Mouse (Mus musculus) G1E (cell line): ENCODE measurements around the gene Parg. TPM values are rescaled to one million over a fixed set of nuclear protein-coding genes. Genes with fewer than 3 reads are reported as not detected.

ENCODE experiments used
- ATAC-seq: 2 replicates; pipeline ENCODE4 v1.8.0; 2016; ENCODE audit warnings: mild to moderate bottlenecking; ENCODE audit not compliant: insufficient number of reproducible peaks, poor library complexity, low FRiP score, severe bottlenecking; ENCODE audit errors: extremely low read depth
- DNase-seq: peaks from one replicate; pipeline ENCODE4 v3.0.0; 2012; ENCODE audit warnings: low spot score
- H3K27me3 ChIP-seq: 2 replicates; pipeline ENCODE4 v1.6.1; 2012; ENCODE audit warnings: mild to moderate bottlenecking, low read length, inconsistent platforms; ENCODE audit not compliant: insufficient read depth
- H3K36me3 ChIP-seq: replicated peaks from 2 replicates; pipeline ENCODE3; 2012; ENCODE audit warnings: mild to moderate bottlenecking, inconsistent platforms
- H3K4me1 ChIP-seq: 2 replicates; pipeline ENCODE4 v1.6.1; 2012; ENCODE audit warnings: low read depth, low read length, inconsistent platforms, mixed read lengths; ENCODE audit not compliant: insufficient read depth
- H3K4me3 ChIP-seq: 2 replicates; pipeline ENCODE4 v1.5.1; 2012; ENCODE audit warnings: low read depth, mild to moderate bottlenecking, inconsistent platforms, low read length, moderate library complexity, mixed read lengths
- H3K9me3 ChIP-seq: replicated peaks from 2 replicates; pipeline ENCODE4 v1.6.1; 2012; ENCODE audit warnings: inconsistent platforms
- CTCF ChIP-seq: IDR thresholded peaks from 2 replicates; pipeline ENCODE4 v1.5.1; 2012; ENCODE audit warnings: low read depth, low read length, inconsistent platforms, mixed read lengths
- GATA1 ChIP-seq: IDR thresholded peaks from 2 replicates; pipeline ENCODE4 v1.6.1; 2012; ENCODE audit warnings: borderline replicate concordance, low read length, inconsistent platforms, mixed read lengths
- GATA2 ChIP-seq: IDR thresholded peaks from 2 replicates; pipeline ENCODE4 v1.6.1; 2012; ENCODE audit warnings: low read depth, low read length, inconsistent platforms, borderline replicate concordance
- POLR2AphosphoS5 ChIP-seq: IDR thresholded peaks from 2 replicates; pipeline ENCODE4 v1.6.1; 2012; ENCODE audit warnings: low read depth, low read length, inconsistent platforms; ENCODE audit not compliant: insufficient replicate concordance
- TAL1 ChIP-seq: conservative IDR thresholded peaks from 2 replicates; pipeline ENCODE4 v1.6.1; 2012; ENCODE audit warnings: low read depth, low read length, inconsistent platforms, mixed read lengths
- polyA plus RNA-seq: library from polyadenylated mRNA; stranded (reverse); fragments of >175 nt; gene quantifications from 2 replicates; pipeline ENCODE4 v1.2.3, GENCODE M21; 2012
- total RNA-seq, 2 experiments: library from RNA; stranded (forward) in 1 of 2; stranded (reverse) in 1 of 2; fragments of 200-1000 nt in 1 of 2; fragments of >200 nt in 1 of 2; fragmentation: Nextera tagmentation in 1 of 2; gene quantifications; 2 replicates each; pipeline ENCODE4 v1.2.3; 2014 to 2017

The Parg gene
- total and polyA plus RNA-seq, 3 experiments = 33.1 to 123 (median 97.6) TPM

DNA sequence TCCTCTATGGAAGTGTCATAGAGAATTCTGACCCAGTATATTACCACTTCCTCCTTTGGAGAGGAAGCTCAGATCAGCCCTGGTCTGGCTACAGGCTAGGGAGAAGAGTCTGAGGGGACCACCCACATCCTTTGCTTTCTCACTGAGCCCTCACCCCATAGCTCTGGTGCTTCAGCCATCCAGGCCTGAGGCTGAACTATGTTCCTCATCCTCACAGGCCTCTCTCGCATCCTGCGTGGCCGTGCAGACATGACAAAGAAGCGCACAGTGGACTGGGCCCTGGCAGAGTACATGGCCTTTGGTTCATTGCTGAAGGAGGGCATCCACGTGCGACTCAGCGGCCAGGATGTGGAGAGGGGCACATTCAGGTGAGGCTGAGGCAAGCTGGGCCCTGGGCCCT is 140.1 kb downstream of the Parg start:
- H3K27me3 ChIP-seq = peaks cover 12% of the 10 kb centered on the region; the same call in 1 of the 2 replicates
- H3K4me3 ChIP-seq = no peak overlapping the region
- DNase-seq (no peak), ATAC-seq (no peak)
- TF ChIP-seq TAL1 = no peak
- no peak for TF ChIP-seq POLR2AphosphoS5
- TF ChIP-seq CTCF = no peak
- TF ChIP-seq GATA2 = no peak
- no peak for TF ChIP-seq GATA1
- H3K36me3 ChIP-seq = no peaks in the 10 kb centered on the region
- H3K4me1 ChIP-seq = no peaks in the 10 kb centered on the region
- H3K9me3 ChIP-seq = no peaks in the 10 kb centered on the region

DNA sequence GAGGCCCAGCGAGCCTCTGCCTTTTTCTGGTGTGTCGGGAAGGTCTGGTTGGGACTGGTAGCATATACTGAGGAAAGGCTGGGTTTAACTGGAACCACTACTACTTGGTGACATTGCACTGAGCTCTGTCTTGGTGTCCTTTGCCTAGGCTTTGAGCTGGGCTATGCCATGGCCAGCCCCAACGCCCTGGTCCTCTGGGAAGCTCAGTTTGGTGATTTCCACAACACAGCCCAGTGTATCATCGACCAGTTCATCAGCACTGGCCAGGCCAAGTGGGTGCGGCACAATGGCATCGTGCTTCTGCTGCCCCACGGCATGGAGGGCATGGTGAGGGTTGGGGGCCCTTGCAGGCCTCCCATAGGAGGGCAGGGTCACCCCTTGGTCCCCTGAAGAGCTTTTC is 142.4 kb downstream of the Parg start:
- H3K36me3 ChIP-seq = no peaks in the 10 kb centered on the region
- no peak overlapping the region for H3K4me3 ChIP-seq
- TF ChIP-seq TAL1 (no peak), GATA1 (no peak), GATA2 (no peak), POLR2AphosphoS5 (no peak), CTCF (no peak)
- no peak for ATAC-seq
- no peak for DNase-seq
- peaks cover 12% of the 10 kb centered on the region; the same call in 1 of the 2 replicates for H3K27me3 ChIP-seq
- no peaks in the 10 kb centered on the region for H3K9me3 ChIP-seq
- no peaks in the 10 kb centered on the region for H3K4me1 ChIP-seq

DNA sequence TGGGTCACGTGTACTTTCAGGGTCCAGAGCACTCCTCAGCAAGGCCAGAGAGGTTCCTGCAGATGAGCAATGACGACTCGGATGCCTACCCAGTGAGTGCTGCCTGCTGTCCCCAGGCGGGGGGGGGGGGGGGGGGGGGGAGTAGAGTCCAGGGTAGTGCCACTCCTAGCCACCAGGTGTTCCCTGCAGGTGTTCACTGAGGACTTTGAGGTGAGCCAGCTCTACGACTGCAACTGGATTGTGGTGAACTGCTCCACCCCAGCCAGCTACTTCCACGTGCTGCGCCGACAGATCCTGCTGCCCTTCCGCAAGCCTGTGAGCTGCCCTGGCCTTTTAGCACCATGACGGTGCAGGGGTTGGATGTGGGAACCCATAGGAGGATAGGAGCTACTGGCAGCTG is 142.9 kb downstream of the Parg start:
- no peak for ATAC-seq
- no peak for DNase-seq
- no peak overlapping the region for H3K4me3 ChIP-seq
- TF ChIP-seq GATA1 = no peak
- no peak for TF ChIP-seq TAL1
- no peak for TF ChIP-seq CTCF
- no peak for TF ChIP-seq POLR2AphosphoS5
- no peak for TF ChIP-seq GATA2
- H3K9me3 ChIP-seq = no peaks in the 10 kb centered on the region
- H3K36me3 ChIP-seq = no peaks in the 10 kb centered on the region
- peaks cover 10% of the 10 kb centered on the region; the same call in 1 of the 2 replicates for H3K27me3 ChIP-seq
- no peaks in the 10 kb centered on the region for H3K4me1 ChIP-seq

Other genes starting within 250 kb of the Parg start
- gene Galnt15, start 173.0 kb upstream of the Parg start, total RNA-seq (2014; fragmentation: Nextera tagmentation) = not detected in 2 replicates
- gene Galnt15, start 173.0 kb upstream of the Parg start, total RNA-seq (2017) = 0.05 and 0.06 TPM in 2 replicates
- gene Galnt15, start 173.0 kb upstream of the Parg start, polyA plus RNA-seq = not detected in 2 replicates
- 28.3 and 36.0 TPM in 2 replicates for gene Oxnad1, start 116.6 kb upstream of the Parg start, total RNA-seq (2014; fragmentation: Nextera tagmentation)
- gene Oxnad1, start 116.6 kb upstream of the Parg start, total RNA-seq (2017) = 53.5 and 61.3 TPM in 2 replicates
- 8.1 and 13.0 TPM in 2 replicates for gene Oxnad1, start 116.6 kb upstream of the Parg start, polyA plus RNA-seq
- gene Dph3, start 116.2 kb upstream of the Parg start, total RNA-seq (2014; fragmentation: Nextera tagmentation) = 68.0 and 88.7 TPM in 2 replicates
- 67.3 and 70.3 TPM in 2 replicates for gene Dph3, start 116.2 kb upstream of the Parg start, total RNA-seq (2017)
- gene Dph3, start 116.2 kb upstream of the Parg start, polyA plus RNA-seq = 17.5 and 26.1 TPM in 2 replicates
- gene Msmb, start 59.9 kb upstream of the Parg start, total RNA-seq (2014; fragmentation: Nextera tagmentation) = 2.1 TPM in 1 of 2 replicates, not detected in the other
- gene Msmb, start 59.9 kb upstream of the Parg start, total RNA-seq (2017) = 0.41 and 0.44 TPM in 2 replicates
- gene Msmb, start 59.9 kb upstream of the Parg start, polyA plus RNA-seq = not detected in 2 replicates
- 197 and 228 TPM in 2 replicates for gene Ncoa4, start 42.1 kb upstream of the Parg start, total RNA-seq (2014; fragmentation: Nextera tagmentation)
- 256 and 288 TPM in 2 replicates for gene Ncoa4, start 42.1 kb upstream of the Parg start, total RNA-seq (2017)
- gene Ncoa4, start 42.1 kb upstream of the Parg start, polyA plus RNA-seq = 6.6 and 6.8 TPM in 2 replicates
- gene Timm23, start 51 bp upstream of the Parg start, total RNA-seq (2014; fragmentation: Nextera tagmentation) = 349 and 453 TPM in 2 replicates
- 229 and 240 TPM in 2 replicates for gene Timm23, start 51 bp upstream of the Parg start, total RNA-seq (2017)
- 468 and 573 TPM in 2 replicates for gene Timm23, start 51 bp upstream of the Parg start, polyA plus RNA-seq
- gene Ogdhl, start 120.1 kb downstream of the Parg start, total RNA-seq (2014; fragmentation: Nextera tagmentation) = 1.7 TPM in 1 of 2 replicates, not detected in the other
- gene Ogdhl, start 120.1 kb downstream of the Parg start, total RNA-seq (2017) = 0.12 and 0.33 TPM in 2 replicates
- 0.18 and 0.20 TPM in 2 replicates for gene Ogdhl, start 120.1 kb downstream of the Parg start, polyA plus RNA-seq
- not detected in 2 replicates for gene 1700024G13Rik, start 186.4 kb downstream of the Parg start, total RNA-seq (2014; fragmentation: Nextera tagmentation)
- not detected in 2 replicates for gene 1700024G13Rik, start 186.4 kb downstream of the Parg start, total RNA-seq (2017)
- not detected in 2 replicates for gene 1700024G13Rik, start 186.4 kb downstream of the Parg start, polyA plus RNA-seq